Mouse (Mus musculus): Measurements from ENCODE around the gene Adgrb3. TPM values are rescaled to one million over a fixed set of nuclear protein-coding genes. Genes with fewer than 3 reads are reported as not detected.

The Adgrb3 gene
- polyA plus RNA-seq, 1 experiment = not detected

DNA sequence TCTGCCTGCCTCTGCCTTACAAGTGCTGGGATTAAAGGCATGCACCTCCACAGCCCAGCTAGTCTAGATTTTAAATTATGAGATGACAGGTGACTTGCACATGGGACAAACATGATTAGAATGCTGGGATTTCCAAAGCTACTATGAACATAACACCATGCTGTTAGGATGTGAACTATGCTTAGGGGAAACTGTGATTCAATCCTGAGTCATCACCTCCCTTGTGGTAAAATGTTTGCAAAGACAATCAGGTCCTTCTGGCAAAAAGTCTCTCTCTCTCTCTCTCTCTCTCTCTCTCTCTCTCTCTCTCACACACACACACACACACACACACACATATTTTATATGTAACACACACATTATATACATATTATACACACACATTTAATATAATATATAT is 630.1 kb downstream of the Adgrb3 start:
- H3K36me3 ChIP-seq (ENCODE audit: control insufficient read depth) = no peaks in the 10 kb centered on the region
- no peak overlapping the region for H3K4me3 ChIP-seq (replicated peaks)
- no peaks in the 10 kb centered on the region for H3K4me1 ChIP-seq (ENCODE audit: control insufficient read depth)
- TF ChIP-seq TAL1 (IDR thresholded peaks at IDR 0.05; ENCODE audit: low read length) (no peak), GATA1 (IDR thresholded peaks at IDR 0.05; ENCODE audit: low read length) (no peak)
- no peaks in the 10 kb centered on the region for H3K9me3 ChIP-seq (ENCODE audit: control insufficient read depth, low read length)
- H3K27me3 ChIP-seq (ENCODE audit: control insufficient read depth) = no peaks in the 10 kb centered on the region

- H3K4me3 ChIP-seq (replicated peaks) = no peak overlapping the region
- no peaks in the 10 kb centered on the region for H3K36me3 ChIP-seq (ENCODE audit: control insufficient read depth)
- no peak for TF ChIP-seq GATA1 (IDR thresholded peaks at IDR 0.05; ENCODE audit: low read length)
- no peak for TF ChIP-seq TAL1 (IDR thresholded peaks at IDR 0.05; ENCODE audit: low read length)
- H3K4me1 ChIP-seq (ENCODE audit: control insufficient read depth) = no peaks in the 10 kb centered on the region
- no peaks in the 10 kb centered on the region for H3K27me3 ChIP-seq (ENCODE audit: control insufficient read depth)
- H3K9me3 ChIP-seq (ENCODE audit: control insufficient read depth, low read length) = 0 out of 2 replicates have a peak, but pooled peaks cover 3% of the 10 kb centered on the region
Measured at GRCm38 (mm10) chr1:25191986-25192385, 637.5 kb downstream of the Adgrb3 start.

DNA sequence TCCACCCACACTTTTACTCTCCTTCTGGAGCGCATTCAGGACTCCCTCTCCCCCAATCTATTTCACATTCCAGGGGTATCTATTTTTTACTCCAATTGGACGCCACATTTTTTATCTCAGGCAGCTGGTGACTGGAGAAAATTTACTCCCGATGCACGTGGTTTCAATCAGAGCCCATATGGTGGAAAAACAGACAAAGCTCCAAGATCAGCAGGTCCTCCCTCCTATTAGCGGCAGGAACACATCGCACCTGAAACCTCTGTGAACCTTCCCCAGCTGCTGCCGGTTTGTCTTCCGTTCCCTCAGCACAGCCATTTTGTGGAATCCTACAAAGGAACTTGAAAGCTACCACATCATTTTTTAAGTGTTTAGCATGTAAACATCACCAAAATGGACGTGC is 640.2 kb downstream of the Adgrb3 start:
- Histone ChIP-seq H3K27me3 (ENCODE audit: control insufficient read depth) (no peaks in the 10 kb centered on the region), H3K4me1 (ENCODE audit: control insufficient read depth) (no peaks in the 10 kb centered on the region), H3K36me3 (ENCODE audit: control insufficient read depth) (no peaks in the 10 kb centered on the region), H3K4me3 (replicated peaks) (no peak overlapping the region), H3K9me3 (ENCODE audit: control insufficient read depth, low read length) (0 out of 2 replicates have a peak, but pooled peaks cover 3% of the 10 kb centered on the region)
- TF ChIP-seq GATA1 (IDR thresholded peaks at IDR 0.05; ENCODE audit: low read length) (no peak), TAL1 (IDR thresholded peaks at IDR 0.05; ENCODE audit: low read length) (no peak)

GRCm38 (mm10) chr1:25185909-25186308 is 643.6 kb downstream of the Adgrb3 start:
- Histone ChIP-seq H3K4me3 (replicated peaks) (no peak overlapping the region), H3K36me3 (ENCODE audit: control insufficient read depth) (no peaks in the 10 kb centered on the region), H3K9me3 (ENCODE audit: control insufficient read depth, low read length) (0 out of 2 replicates have a peak, but pooled peaks cover 3% of the 10 kb centered on the region), H3K27me3 (ENCODE audit: control insufficient read depth) (no peaks in the 10 kb centered on the region), H3K4me1 (ENCODE audit: control insufficient read depth) (no peaks in the 10 kb centered on the region)
- TF ChIP-seq TAL1 (IDR thresholded peaks at IDR 0.05; ENCODE audit: low read length) = no peak
- TF ChIP-seq GATA1 (IDR thresholded peaks at IDR 0.05; ENCODE audit: low read length) = no peak

- Histone ChIP-seq H3K4me3 (replicated peaks) (no peak overlapping the region), H3K9me3 (ENCODE audit: control insufficient read depth, low read length) (peaks cover 21% of the 10 kb centered on the region), H3K36me3 (ENCODE audit: control insufficient read depth) (no peaks in the 10 kb centered on the region), H3K27me3 (ENCODE audit: control insufficient read depth) (no peaks in the 10 kb centered on the region), H3K4me1 (ENCODE audit: control insufficient read depth) (no peaks in the 10 kb centered on the region)
- no peak for TF ChIP-seq TAL1 (IDR thresholded peaks at IDR 0.05; ENCODE audit: low read length)
- TF ChIP-seq GATA1 (IDR thresholded peaks at IDR 0.05; ENCODE audit: low read length) = no peak
Measured at GRCm38 (mm10) chr1:25181881-25182280, 647.6 kb downstream of the Adgrb3 start.

- TF ChIP-seq TAL1 (IDR thresholded peaks at IDR 0.05; ENCODE audit: low read length) (no peak), GATA1 (IDR thresholded peaks at IDR 0.05; ENCODE audit: low read length) (no peak)
- Histone ChIP-seq H3K4me1 (ENCODE audit: control insufficient read depth) (no peaks in the 10 kb centered on the region), H3K36me3 (ENCODE audit: control insufficient read depth) (no peaks in the 10 kb centered on the region), H3K4me3 (replicated peaks) (no peak overlapping the region), H3K9me3 (ENCODE audit: control insufficient read depth, low read length) (peaks cover 21% of the 10 kb centered on the region), H3K27me3 (ENCODE audit: control insufficient read depth) (no peaks in the 10 kb centered on the region)
Measured at GRCm38 (mm10) chr1:25180615-25181014, 648.9 kb downstream of the Adgrb3 start.

DNA sequence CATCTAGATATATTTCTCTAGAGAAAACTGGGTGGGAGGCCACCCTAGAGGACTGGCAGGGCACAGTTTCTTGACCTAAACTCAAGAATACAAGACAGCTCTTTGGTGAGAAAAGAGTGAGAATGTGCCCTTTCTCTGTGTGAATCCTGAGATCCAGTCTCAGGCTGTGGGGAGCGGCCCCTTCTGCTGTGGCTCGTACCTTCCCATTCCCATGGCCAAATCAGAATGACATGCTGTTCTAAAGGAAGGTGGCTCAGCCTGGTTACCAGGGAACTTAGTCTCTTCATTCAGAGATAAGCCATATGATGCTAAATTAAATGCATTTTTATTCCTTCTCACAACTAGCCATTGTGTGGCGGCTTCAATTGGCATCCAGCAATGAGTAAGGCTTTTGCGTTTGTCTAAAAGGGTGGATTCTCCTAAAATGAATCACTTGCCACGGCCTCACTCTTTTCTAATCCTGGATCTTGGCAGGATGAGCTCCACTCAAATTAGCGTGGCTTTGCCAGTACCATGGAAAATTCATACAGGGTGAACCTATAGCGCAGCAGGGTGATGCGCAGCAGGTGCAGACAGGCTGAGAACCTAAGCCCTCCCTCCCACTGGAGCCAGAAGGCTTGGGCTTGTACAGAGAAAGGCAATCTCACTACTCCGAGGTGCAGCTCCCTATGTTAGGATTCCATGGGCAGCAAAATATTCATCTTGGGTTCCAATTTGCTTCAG is 649.5 kb downstream of the Adgrb3 start:
- H3K36me3 ChIP-seq (ENCODE audit: control insufficient read depth) = no peaks in the 10 kb centered on the region
- H3K4me1 ChIP-seq (ENCODE audit: control insufficient read depth) = no peaks in the 10 kb centered on the region
- H3K27me3 ChIP-seq (ENCODE audit: control insufficient read depth) = no peaks in the 10 kb centered on the region
- no peak for TF ChIP-seq GATA1 (IDR thresholded peaks at IDR 0.05; ENCODE audit: low read length)
- no peak overlapping the region for H3K4me3 ChIP-seq (replicated peaks)
- H3K9me3 ChIP-seq (ENCODE audit: control insufficient read depth, low read length) = peaks cover 21% of the 10 kb centered on the region

DNA sequence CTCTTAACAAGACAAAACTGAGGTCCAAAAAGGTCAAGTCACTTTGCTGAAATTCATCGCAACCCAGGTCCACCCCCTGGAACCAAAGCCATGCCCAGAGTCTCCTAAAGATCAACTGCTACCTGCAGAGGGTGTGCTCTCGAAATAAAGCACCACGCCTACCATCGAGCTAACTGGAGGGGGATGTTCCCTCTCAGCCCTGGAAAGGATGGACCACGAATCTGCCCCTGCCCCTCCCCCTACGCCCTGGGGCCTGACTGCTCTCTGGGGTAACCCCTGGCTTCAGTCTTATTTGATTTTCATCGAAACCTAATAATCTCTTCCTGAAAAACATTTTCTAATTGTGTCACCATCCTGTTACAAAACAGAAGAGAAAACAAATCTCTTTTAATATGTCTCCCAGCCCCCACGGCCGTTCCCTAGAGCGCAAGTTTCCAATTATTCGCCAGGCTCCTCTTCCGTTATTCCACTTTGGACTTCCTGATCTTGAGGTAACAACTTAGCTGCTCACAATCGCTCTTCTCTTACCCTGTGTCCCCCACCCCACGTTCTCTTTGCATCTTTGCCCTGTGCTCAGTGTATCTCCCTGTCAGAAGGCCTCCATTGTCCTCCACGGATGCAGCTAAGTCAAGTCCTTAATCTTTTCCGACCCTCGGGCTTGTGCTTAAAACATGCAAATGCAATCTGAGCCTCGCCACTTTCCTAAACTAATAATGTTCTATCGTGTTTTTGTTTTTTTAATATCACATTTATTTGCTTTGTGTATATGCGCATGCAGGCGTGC is 651.0 kb downstream of the Adgrb3 start:
- Histone ChIP-seq H3K27me3 (ENCODE audit: control insufficient read depth) (no peaks in the 10 kb centered on the region), H3K36me3 (ENCODE audit: control insufficient read depth) (no peaks in the 10 kb centered on the region), H3K4me3 (replicated peaks) (no peak overlapping the region), H3K9me3 (ENCODE audit: control insufficient read depth, low read length) (peaks cover 21% of the 10 kb centered on the region), H3K4me1 (ENCODE audit: control insufficient read depth) (no peaks in the 10 kb centered on the region)
- no peak for TF ChIP-seq GATA1 (IDR thresholded peaks at IDR 0.05; ENCODE audit: low read length)
- TF ChIP-seq TAL1 (IDR thresholded peaks at IDR 0.05; ENCODE audit: low read length) = no peak

DNA sequence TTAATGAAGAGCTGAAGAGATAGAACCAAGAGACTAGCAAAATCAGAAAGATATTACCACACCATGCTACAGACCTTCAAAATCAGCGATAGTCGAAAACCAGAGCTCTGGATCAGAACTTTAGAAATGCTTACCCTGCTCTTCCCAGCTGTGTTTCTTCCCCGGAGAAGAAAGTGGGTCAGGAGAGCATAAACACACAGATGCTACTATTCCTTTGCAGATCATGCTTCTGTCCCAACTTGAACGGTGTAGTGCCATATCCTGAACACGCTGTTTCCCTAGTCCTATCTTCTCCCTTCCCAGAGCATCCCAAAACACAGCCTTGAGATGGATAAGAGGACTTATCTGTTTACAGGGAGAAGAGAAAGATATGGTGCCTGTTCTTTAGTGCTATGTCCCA is 662.4 kb downstream of the Adgrb3 start:
- peaks cover 10% of the 10 kb centered on the region for H3K9me3 ChIP-seq (ENCODE audit: control insufficient read depth, low read length)
- no peaks in the 10 kb centered on the region for H3K4me1 ChIP-seq (ENCODE audit: control insufficient read depth)
- no peaks in the 10 kb centered on the region for H3K27me3 ChIP-seq (ENCODE audit: control insufficient read depth)
- no peaks in the 10 kb centered on the region for H3K36me3 ChIP-seq (ENCODE audit: control insufficient read depth)
- TF ChIP-seq GATA1 (IDR thresholded peaks at IDR 0.05; ENCODE audit: low read length) (no peak), TAL1 (IDR thresholded peaks at IDR 0.05; ENCODE audit: low read length) (no peak)
- H3K4me3 ChIP-seq (replicated peaks) = no peak overlapping the region

Data from erythroblast, embryonic 14.5 days (primary cell).